Mouse (Mus musculus) C2C12 (cell line): ENCODE data around the gene Mmp20.

Source experiments
- CEBPB ChIP-seq: IDR thresholded peaks from one replicate; pipeline ENCODE4 v1.6.1; 2011; ENCODE audit warnings: low read depth, mild to moderate bottlenecking, control low read depth, moderate library complexity
- CTCF ChIP-seq: IDR thresholded peaks from one replicate; pipeline ENCODE4 v1.5.1; 2011; ENCODE audit not compliant: control insufficient read depth, insufficient read depth, insufficient read length
- FOSL1 ChIP-seq: IDR thresholded peaks from one replicate; pipeline ENCODE4 v1.8.0; 2011; ENCODE audit warnings: mild to moderate bottlenecking, low read length; ENCODE audit not compliant: poor library complexity, insufficient read depth, severe bottlenecking
- MAX ChIP-seq: IDR thresholded peaks from one replicate; pipeline ENCODE4 v1.6.1; 2011; ENCODE audit warnings: mild to moderate bottlenecking, control low read depth
- MYOD1 ChIP-seq: IDR thresholded peaks from one replicate; pipeline ENCODE4 v1.6.1; 2011; ENCODE audit warnings: low read depth; ENCODE audit not compliant: control insufficient read depth, insufficient read length
- MYOG ChIP-seq: IDR thresholded peaks from one replicate; pipeline ENCODE4 v1.6.1; 2011; ENCODE audit not compliant: control insufficient read depth, insufficient read length; ENCODE audit errors: extremely low read depth
- USF1 ChIP-seq: IDR thresholded peaks from one replicate; pipeline ENCODE4 v1.6.1; 2011; ENCODE audit warnings: low read depth, mild to moderate bottlenecking, control low read depth, moderate library complexity

GRCm38 (mm10) chr9:7590063-7590462, 38.0 kb upstream of the Mmp20 start:
- TF ChIP-seq MYOG (no peak), MAX (no peak), CEBPB (no peak), CTCF (no peak), USF1 (no peak), FOSL1 (no peak), MYOD1 (no peak)
